Mouse (Mus musculus) forebrain, embryonic 12.5 days (tissue): ENCODE data around the gene Mat2b. TPM values are rescaled to one million over a fixed set of nuclear protein-coding genes. Genes with fewer than 3 reads are reported as not detected.

Source experiments
- ATAC-seq: fragments of 200-750 bp; cut with Nextera tagmentation; 2 replicates; pipeline ENCODE4 v1.8.0; 2017; ENCODE audit warnings: moderate TSS enrichment; ENCODE audit not compliant: low FRiP score
- H3K27ac ChIP-seq: fragments of 300-500 bp; sonication (generic); 2 replicates; pipeline ENCODE4 v1.5.1; 2016; ENCODE audit warnings: mild to moderate bottlenecking
- H3K27me3 ChIP-seq: fragments of 300-500 bp; sonication (generic); 2 replicates; pipeline ENCODE4 v1.6.1; 2016; ENCODE audit warnings: mild to moderate bottlenecking
- H3K36me3 ChIP-seq: fragments of 300-500 bp; sonication (generic); replicated peaks from 2 replicates; pipeline ENCODE4 v1.6.1; 2016; ENCODE audit warnings: mild to moderate bottlenecking
- H3K4me1 ChIP-seq: fragments of 300-500 bp; sonication (generic); 2 replicates; pipeline ENCODE4 v1.6.1; 2016
- H3K4me2 ChIP-seq: fragments of 300-500 bp; sonication (generic); 2 replicates; pipeline ENCODE4 v1.6.1; 2016; ENCODE audit warnings: mild to moderate bottlenecking, moderate library complexity
- H3K4me3 ChIP-seq: fragments of 300-500 bp; sonication (generic); replicated peaks from 2 replicates; pipeline ENCODE4 v1.5.1; 2016; ENCODE audit warnings: mild to moderate bottlenecking
- H3K9ac ChIP-seq: fragments of 300-500 bp; sonication (generic); 2 replicates; pipeline ENCODE4 v1.6.1; 2016; ENCODE audit warnings: mild to moderate bottlenecking
- H3K9me3 ChIP-seq: fragments of 300-500 bp; sonication (generic); 2 replicates; pipeline ENCODE4 v1.6.1; 2016
- WGBS: fragments of 180-500 bp; shearing (Covaris S2); methylation state at CpG from one replicate; pipeline ENCODE4 v1.1.7; 2016; 5-methylcytosine and 5-hydroxymethylcytosine counted together
- polyA plus RNA-seq: library from polyadenylated mRNA; unstranded; fragments of >200 nt; fragmentation: Nextera tagmentation; extraction: Ambion mirVana; gene quantifications from 2 replicates; pipeline ENCODE4 v1.2.1, GENCODE M21; 2016

Mat2b gene
- polyA plus RNA-seq, 1 experiment from 2014 or later: 84.8 TPM

DNA sequence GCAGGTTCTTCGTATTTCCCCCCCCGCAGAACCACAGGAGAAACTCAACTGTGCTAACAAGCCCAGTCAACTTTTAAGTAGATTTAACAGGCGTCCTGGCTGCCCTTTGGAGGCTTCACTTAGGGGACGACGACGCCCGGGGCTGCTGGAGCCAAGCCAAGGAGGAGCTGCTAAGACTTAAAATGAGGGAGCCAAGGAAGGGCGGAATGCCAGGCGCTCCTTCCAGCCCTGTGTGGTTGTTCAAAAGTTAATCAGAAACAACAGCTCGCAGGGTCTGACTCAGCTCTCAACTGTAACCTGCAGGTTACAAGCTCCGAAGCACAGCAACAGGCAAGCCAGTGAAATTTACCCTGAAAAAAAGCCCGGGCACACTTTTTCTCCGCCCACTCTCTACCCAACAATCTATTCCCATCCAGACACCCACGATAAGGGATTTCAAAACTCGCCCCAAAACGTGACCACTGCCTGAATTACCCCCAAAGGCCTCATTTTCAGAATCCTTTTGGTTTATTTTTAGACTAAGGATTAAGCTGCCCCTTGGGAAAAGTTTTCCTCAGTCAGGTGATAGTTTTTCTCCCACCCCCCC, 1.5 kb downstream of the Mat2b start:
- 0 out of 2 replicates have a peak, but pooled peaks have one; percentile 27 for ATAC-seq
- under 1% methylated on average over 16 of the region's 16 CpGs for WGBS

DNA sequence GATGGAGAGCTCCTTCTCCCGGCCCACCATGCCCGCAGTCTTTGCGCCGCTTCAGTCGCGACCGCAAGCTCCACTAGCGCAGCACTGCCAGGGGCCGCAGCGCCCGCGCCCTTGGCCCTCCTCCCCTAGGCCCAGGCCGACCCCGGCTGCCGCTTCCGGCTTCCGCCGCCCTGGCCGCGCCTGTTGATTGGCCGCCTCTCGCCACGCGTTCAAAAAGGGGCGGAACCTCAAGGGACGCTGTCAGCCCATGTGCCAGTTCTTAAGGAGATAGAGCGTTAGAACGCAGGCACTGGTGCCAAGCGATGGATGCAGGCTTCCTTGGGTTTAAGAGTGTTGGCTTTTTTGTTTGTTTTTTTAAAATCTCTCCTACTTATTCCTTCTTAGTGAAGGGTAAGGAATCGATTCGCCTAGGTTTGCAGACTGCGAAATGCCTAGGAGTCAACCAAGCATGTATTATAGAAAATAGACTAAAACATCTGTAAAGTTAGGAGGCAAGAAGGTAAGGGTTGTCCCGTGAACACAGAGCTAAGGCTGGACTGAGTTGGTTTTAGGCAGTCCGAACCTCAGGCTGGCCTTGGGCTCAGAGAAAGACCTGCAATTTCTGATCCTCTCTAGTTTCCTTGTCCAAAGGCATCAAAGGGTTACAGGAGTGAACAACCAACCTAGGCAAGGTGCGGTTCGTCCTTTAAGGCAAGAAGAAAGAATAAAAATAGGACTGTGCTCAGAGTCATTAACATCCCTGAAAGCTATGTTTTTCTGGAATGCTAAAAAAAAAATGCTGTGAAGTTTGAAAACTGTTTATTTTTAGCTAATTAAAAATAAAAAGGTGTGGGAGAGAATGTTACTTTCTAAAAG, 2.3 kb downstream of the Mat2b start:
- peak overlapping the region; percentile 68 for H3K4me2 ChIP-seq
- H3K9me3 ChIP-seq: no peaks in the 10 kb centered on the region
- H3K9ac ChIP-seq: peak overlapping the region; percentile 80
- H3K36me3 ChIP-seq: no peaks in the 10 kb centered on the region
- peak; percentile 97 for ATAC-seq
- H3K4me3 ChIP-seq: peak overlapping the region; percentile 84
- no peaks in the 10 kb centered on the region for H3K27me3 ChIP-seq
- under 1% methylated on average over 36 of the region's 36 CpGs for WGBS
- H3K4me1 ChIP-seq: peaks cover 29% of the 10 kb centered on the region
- H3K27ac ChIP-seq: peak overlapping the region; percentile 95

More for the DNA sequence above, 1.5 kb downstream of the Mat2b start:
- Histone ChIP-seq H3K9me3 (no peaks in the 10 kb centered on the region), H3K36me3 (no peaks in the 10 kb centered on the region), H3K27me3 (no peaks in the 10 kb centered on the region), H3K9ac (peak overlapping the region; percentile 80), H3K27ac (peak overlapping the region; percentile 95), H3K4me3 (peak overlapping the region; percentile 84), H3K4me2 (peak overlapping the region; percentile 68), H3K4me1 (peaks cover 29% of the 10 kb centered on the region)

DNA sequence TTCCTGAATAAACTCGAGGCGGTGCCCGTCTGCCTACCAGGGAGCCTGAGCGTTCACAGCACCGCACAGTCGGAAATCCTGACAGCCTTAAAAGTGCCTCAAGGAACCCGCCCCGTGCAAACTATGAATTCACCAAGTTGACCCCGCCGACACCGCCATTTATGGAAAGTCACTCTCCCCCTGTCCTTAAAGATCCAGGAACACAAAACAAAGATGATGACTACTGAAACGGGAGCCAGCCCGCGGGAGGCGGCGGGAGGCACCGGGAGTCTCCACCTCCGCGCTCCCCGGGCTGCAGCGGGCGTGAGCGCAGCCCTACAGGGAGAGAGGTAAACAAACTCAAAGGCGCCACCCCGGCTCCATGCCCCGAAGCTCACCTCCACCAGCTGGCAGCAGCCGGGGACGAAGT, 2.9 kb downstream of the Mat2b start:
- peak overlapping the region; percentile 95 for H3K27ac ChIP-seq
- H3K36me3 ChIP-seq: peaks cover 5% of the 10 kb centered on the region
- no peaks in the 10 kb centered on the region for H3K9me3 ChIP-seq
- peak overlapping the region; percentile 68 for H3K4me2 ChIP-seq
- peak overlapping the region; percentile 80 for H3K9ac ChIP-seq
- peaks cover 29% of the 10 kb centered on the region for H3K4me1 ChIP-seq
- no peaks in the 10 kb centered on the region for H3K27me3 ChIP-seq
- peak; percentile 74 for ATAC-seq
- H3K4me3 ChIP-seq: peak overlapping the region; percentile 84
- 0% methylated on average over 28 of the region's 28 CpGs for WGBS

DNA sequence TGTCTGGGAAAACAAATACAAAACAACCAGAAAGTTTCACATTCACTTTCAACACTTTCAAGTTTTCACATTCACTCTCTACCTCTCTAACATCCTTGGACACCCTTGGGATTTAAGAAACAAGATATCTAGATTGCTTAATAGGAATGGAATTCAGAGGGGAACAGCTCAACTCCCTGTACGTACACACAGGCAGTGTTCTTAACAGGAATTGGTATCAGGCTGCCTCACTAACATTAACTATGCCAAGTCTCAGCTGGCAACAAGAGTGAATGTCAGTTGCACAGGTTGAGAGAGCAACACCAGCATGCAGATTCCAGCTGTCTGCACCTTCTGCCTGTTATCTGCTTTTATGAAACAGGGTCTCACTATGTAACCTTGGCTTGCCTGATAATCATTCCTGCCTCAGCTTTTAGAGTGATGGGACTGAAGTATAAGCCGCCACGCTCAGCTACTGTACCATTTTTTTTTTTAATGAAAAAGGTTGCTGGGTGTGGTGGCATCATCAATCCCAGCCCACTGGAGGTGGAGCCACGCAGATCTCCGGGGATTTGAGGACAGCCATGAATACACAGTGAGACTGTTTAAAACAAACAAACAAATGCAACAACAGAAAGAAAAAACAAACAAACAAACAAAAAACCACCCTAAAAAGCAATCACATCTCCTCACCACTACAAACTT, 4.4 kb downstream of the Mat2b start:
- Histone ChIP-seq H3K27me3 (no peaks in the 10 kb centered on the region), H3K4me3 (no peak overlapping the region), H3K36me3 (peaks cover 17% of the 10 kb centered on the region), H3K4me1 (peaks cover 29% of the 10 kb centered on the region), H3K9ac (no peak overlapping the region), H3K4me2 (peak overlapping the region; percentile 68), H3K27ac (no peak overlapping the region), H3K9me3 (no peaks in the 10 kb centered on the region)
- no peak for ATAC-seq
- 74% methylated on average over 5 of the region's 5 CpGs for WGBS

DNA sequence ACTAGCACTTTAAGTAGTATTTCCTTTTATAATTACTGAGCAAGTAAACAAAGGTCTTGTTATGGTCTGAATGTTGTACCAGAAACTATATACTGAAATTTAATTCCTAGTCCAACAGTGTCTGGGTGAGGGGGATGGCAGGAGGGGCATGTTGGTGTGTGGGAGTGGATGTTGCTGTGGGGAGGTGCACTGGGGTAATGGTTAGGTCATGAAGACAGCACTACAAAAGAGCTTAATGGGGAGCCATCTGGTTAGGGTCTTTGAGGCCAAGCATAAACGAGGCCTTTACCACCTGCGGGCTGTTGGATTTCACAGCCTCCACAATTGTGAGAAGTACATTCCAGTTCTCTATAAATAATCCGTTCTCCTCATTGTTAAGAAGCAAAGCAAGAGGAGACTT, 11.7 kb downstream of the Mat2b start:
- H3K9ac ChIP-seq: no peak overlapping the region
- H3K36me3 ChIP-seq: peaks cover 75% of the 10 kb centered on the region
- no peak for ATAC-seq
- H3K27ac ChIP-seq: no peak overlapping the region
- 52% methylated on average over 3 of the region's 3 CpGs for WGBS
- H3K9me3 ChIP-seq: no peaks in the 10 kb centered on the region
- no peak overlapping the region for H3K4me2 ChIP-seq
- H3K4me1 ChIP-seq: no peaks in the 10 kb centered on the region
- no peaks in the 10 kb centered on the region for H3K27me3 ChIP-seq
- no peak overlapping the region for H3K4me3 ChIP-seq

DNA sequence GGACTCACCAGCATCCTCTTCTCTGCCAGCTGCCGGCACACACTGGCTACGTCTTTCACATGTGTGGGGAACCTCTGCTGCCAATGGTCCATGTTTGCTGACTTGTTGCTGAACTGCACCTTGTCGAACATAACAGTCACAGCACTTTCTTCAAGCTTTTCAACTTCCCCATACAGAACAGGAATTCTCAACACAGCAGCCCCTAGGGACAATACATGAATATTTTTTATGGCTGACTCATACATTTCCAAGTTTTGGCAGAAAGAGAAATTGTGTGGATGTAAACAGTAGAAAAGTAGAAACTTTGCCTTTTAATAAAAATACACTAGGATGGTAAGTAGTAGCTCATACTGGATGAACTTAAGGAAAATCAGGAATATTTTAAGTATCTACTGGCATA, 12.5 kb downstream of the Mat2b start:
- Histone ChIP-seq H3K27ac (no peak overlapping the region), H3K4me2 (no peak overlapping the region), H3K27me3 (no peaks in the 10 kb centered on the region), H3K9me3 (0 out of 2 replicates have a peak, but pooled peaks cover under 1% of the 10 kb centered on the region), H3K9ac (no peak overlapping the region), H3K4me1 (no peaks in the 10 kb centered on the region), H3K4me3 (no peak overlapping the region), H3K36me3 (peaks cover 81% of the 10 kb centered on the region)
- 93% methylated on average over 3 of the region's 3 CpGs for WGBS
- ATAC-seq: no peak

DNA sequence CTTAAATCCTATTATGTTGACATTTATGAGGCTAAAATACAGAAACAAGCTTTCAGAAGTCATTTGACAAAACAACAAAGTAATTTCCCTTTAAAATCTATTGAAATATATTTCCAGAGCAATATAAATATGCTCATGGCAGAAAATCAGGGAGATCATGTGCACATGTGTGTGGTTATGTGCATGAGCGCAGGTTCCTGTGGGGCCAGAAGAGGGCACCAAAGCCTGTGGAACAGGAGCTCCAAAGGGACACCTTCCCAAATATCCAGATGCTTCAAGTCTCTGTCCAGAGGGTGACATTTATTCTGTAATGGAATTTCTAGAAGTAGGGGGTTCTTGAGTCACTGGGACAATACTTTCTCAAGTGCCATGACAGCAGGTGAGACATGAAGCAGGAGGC, 17.8 kb downstream of the Mat2b start:
- WGBS: 95% methylated on average over 1 of the region's 1 CpGs
- no peak for ATAC-seq
- Histone ChIP-seq H3K27ac (no peak overlapping the region), H3K4me2 (no peak overlapping the region), H3K4me1 (no peaks in the 10 kb centered on the region), H3K27me3 (no peaks in the 10 kb centered on the region), H3K9ac (no peak overlapping the region), H3K9me3 (0 out of 2 replicates have a peak, but pooled peaks cover 4% of the 10 kb centered on the region), H3K36me3 (peaks cover 46% of the 10 kb centered on the region), H3K4me3 (no peak overlapping the region)

DNA sequence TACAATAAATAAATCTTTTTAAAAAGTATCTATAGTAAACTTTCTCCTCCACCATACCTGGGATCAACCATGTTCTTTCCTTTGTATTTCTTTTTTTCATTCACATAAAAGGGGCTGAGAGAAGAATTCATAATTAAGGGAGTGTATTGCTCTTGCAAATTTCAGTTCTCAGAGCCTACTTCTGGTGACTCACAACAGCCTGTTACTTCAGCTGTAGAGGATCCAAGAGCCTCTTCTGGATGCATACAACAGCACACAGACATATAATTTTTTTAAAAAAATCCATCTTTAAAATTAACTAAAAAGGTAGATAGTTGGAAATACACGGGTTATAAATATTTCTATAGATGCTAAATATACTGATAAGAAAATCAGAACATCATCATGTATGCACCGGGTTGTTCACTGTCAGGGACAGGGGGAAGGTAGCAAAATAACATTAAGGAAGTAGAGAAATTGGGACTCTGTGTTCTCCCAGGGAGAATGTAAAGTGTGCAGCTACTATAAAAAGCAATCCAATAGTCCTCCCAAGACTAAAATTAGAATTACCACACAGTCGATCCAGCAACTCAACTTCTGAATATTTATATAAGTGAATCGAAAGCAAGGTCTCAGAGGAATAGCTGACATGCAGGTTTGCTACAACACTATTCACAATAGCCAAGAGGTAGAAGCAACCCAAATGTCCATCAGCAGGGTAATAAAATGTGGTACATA, 19.8 kb downstream of the Mat2b start:
- WGBS: 84% methylated on average over 4 of the region's 4 CpGs

DNA sequence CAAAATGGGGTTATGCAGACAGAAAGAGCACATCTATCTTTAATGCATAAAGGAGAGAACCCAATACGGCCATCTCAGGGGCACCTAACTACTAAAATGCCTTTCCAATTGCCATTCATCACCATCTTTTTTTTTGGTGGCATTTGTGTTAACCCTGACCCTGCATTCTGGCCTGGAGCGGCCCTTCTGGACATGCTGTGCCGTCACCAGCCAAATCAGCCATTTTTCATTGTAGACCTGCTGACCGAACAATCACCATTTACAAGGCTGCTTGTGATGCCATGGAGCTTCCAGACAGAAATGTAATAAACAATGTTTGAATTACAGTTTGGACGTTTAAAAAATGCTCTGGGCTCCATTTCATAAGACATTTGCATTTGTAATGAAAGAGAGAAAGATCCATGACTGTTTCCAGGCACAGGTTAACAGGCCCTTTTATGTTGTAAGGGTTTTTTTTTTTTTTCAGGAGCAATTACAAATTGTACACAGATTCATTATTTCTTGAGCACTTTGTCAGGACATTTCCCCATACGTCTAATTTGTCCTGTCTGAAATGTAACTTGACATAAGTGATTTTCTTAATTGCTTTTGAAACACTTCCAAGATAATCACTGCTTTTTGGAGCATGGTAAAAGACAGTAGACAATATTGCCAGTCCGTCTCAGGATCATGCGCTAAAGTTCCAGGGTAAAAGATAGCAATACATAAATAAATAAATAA, 45.1 kb downstream of the Mat2b start:
- WGBS: 81% methylated on average over 8 of the region's 8 CpGs
- no peak for ATAC-seq
- Histone ChIP-seq H3K27ac (no peak overlapping the region), H3K4me2 (no peak overlapping the region), H3K4me1 (no peaks in the 10 kb centered on the region), H3K27me3 (no peaks in the 10 kb centered on the region), H3K9ac (no peak overlapping the region), H3K4me3 (no peak overlapping the region), H3K36me3 (no peaks in the 10 kb centered on the region), H3K9me3 (no peaks in the 10 kb centered on the region)

More for the DNA sequence above, 19.8 kb downstream of the Mat2b start:
- ATAC-seq: no peak
- H3K4me2 ChIP-seq: no peak overlapping the region
- H3K9ac ChIP-seq: no peak overlapping the region
- H3K4me1 ChIP-seq: no peaks in the 10 kb centered on the region
- no peak overlapping the region for H3K4me3 ChIP-seq
- 0 out of 2 replicates have a peak, but pooled peaks cover 4% of the 10 kb centered on the region for H3K9me3 ChIP-seq
- H3K27ac ChIP-seq: no peak overlapping the region
- no peaks in the 10 kb centered on the region for H3K27me3 ChIP-seq
- peaks cover 29% of the 10 kb centered on the region for H3K36me3 ChIP-seq

DNA sequence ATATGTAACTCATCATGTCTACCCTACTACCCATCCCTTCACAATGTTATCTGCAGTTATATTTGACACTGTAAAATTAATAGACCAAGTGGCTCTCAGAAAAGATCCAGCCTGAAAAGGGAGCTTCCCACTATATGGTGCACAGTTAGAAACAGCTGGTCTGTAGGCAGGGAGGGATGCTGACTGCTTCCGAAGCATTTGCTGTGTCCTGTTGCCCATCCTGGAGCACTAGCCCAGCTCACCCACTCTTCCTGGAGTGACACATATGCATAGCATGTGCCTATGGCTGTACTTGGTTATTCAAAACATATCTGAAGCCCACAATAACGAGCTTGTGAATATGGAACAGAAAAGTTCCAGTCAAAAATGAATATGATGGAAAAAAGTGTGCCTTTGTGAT, 47.8 kb downstream of the Mat2b start:
- WGBS: 75% methylated on average over 2 of the region's 2 CpGs
- no peak for ATAC-seq

More for the DNA sequence above, 47.8 kb downstream of the Mat2b start:
- no peaks in the 10 kb centered on the region for H3K27me3 ChIP-seq
- no peak overlapping the region for H3K27ac ChIP-seq
- no peak overlapping the region for H3K4me2 ChIP-seq
- no peaks in the 10 kb centered on the region for H3K36me3 ChIP-seq
- H3K4me1 ChIP-seq: no peaks in the 10 kb centered on the region
- no peaks in the 10 kb centered on the region for H3K9me3 ChIP-seq
- H3K9ac ChIP-seq: no peak overlapping the region
- no peak overlapping the region for H3K4me3 ChIP-seq
